Mouse (Mus musculus): Measurements from ENCODE around the gene Mxra7. TPM values are rescaled to one million over a fixed set of nuclear protein-coding genes. Genes with fewer than 3 reads are reported as not detected.

The Mxra7 gene
- not detected in 2 replicates for polyA plus RNA-seq (2012)

DNA sequence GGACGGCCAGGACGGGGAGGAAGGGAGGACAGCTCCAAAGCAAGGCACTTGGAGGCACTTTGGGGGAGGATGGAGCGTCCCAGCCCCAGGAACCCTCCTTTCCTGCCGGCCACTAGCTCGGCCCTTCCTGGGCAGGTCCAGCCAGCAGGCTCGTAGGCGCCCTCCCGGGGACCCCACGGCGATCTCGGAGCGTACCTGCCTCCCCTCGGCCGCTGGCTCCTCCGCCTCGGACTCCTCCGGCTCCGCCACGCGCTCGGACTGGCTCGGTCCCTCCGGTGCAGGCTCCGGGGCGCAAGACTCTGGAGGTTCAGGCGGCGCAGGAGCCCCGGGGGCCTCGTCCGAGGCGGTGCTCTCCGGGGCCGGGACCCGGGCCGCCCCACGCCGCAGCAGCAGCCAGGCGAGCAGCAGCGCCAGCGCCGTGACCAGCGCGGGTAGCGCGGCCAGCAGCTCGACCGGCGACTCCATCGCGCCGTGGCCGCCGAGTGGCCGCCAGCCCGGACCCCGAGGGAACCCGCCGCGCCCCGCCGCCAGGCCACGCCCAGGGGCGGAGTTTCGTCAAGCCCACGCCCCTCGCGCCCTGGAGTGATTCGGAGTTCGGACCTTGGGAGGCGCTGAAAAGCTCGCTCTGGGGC lies at the start of gene Mxra7:
Gene Mxra7, minus strand, starts transcription at position 513 of the 632 bp plus-strand sequence.
- TF ChIP-seq GATA1 (IDR thresholded peaks at IDR 0.05; ENCODE audit: low read length) = no peak

DNA sequence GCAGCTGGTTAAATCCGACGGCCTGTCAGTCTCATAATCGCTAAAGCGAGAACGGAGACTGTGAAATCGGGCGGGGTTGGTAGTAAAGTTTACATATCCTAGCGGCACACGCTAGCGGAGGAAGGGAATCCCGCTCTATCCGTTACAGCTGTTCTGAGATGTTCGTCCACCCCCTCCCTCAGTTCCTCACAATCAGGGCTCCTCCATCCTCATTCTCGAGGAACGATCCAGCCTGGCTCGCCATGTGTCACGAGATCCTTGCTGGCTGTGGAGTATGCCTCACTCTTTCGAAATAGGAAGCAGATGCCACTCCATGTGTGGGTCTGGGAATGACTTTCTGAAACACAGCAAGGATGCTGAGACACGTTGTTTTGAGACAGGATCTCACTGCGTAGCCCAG lies 46.1 kb upstream of the Mxra7 start:
- TF ChIP-seq GATA1 (IDR thresholded peaks at IDR 0.05; ENCODE audit: low read length) = no peak

DNA sequence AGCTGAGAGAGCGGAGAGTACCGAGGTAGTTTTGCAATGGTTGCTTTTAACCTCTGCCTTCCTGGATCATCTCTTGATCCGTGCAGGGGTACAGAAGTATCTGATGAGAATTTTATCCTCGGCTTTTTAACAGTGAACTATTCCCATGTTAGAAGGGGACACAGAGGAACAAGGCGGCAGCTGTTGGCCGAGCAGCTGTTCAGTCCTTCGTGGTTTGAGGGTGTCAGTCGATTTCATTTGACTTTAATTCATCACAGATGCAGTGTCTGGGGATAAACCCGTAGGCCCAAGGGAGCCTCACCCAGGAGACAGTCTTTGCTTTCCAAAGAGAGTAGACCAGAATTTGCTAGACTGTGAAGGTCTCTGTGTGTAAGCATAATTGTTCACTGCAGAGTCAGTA lies 43.7 kb upstream of the Mxra7 start:
- TF ChIP-seq GATA1 (IDR thresholded peaks at IDR 0.05; ENCODE audit: low read length) = no peak

DNA sequence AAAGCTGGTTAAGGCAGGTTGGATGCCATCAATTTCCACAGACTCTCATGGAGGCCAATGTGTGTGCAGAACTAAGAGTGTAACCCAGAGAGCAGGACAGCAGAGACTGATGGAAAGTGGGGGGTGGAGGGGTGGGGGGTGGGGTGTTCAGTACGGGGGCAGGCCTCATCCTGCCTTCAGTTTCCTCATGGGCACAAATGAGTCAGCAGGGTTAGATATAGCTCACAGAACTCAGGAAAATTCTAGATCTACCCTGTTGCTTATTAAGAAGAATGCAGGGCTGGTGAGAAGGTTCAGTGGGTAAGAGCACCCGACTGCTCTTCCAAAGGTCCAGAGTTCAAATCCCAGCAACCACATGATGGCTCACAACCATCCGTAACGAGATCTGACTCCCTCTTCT lies 41.8 kb upstream of the Mxra7 start:
- no peak for TF ChIP-seq GATA1 (IDR thresholded peaks at IDR 0.05; ENCODE audit: low read length)

DNA sequence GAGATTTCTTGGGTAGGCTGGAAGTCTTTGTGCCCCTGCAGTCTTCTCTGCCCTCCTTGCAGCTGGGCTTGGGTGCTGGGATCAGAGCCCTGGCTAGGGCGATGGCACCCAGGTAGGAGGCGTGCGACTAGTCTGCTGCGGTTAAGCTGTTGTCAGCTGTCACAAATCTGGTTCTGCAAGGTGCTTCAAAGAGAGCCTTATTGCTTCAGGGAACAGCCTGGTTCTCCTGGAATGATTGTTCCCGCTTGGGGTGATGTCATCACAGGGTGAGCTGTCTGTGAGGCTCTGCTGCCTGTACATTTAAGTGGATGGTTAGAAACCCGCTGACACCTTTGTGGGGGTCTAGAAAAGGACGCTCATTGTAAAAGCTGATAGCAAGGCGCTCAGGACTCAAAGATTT lies 41.4 kb upstream of the Mxra7 start:
- no peak for TF ChIP-seq GATA1 (IDR thresholded peaks at IDR 0.05; ENCODE audit: low read length)

DNA sequence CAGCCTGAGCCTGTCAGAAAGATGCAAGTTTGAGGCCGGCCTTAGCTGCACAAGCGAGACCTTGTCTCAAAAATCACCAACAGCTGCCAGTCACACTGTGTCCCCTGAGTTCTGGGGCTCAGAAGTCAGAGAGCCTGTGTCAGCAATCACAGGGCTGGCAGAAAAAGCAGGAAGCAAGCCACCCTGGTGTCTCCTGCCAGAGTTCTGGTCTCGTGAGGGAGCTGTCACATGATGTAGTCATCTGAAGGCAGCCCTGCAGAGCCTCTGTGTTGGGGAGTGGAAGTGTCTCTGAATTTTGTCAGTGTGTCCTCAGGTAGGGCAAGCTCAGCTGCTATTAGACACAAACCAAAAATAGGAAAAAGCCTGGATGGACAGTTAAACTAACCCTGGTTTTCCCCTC lies 40.3 kb upstream of the Mxra7 start:
- TF ChIP-seq GATA1 (IDR thresholded peaks at IDR 0.05; ENCODE audit: low read length) = no peak

DNA sequence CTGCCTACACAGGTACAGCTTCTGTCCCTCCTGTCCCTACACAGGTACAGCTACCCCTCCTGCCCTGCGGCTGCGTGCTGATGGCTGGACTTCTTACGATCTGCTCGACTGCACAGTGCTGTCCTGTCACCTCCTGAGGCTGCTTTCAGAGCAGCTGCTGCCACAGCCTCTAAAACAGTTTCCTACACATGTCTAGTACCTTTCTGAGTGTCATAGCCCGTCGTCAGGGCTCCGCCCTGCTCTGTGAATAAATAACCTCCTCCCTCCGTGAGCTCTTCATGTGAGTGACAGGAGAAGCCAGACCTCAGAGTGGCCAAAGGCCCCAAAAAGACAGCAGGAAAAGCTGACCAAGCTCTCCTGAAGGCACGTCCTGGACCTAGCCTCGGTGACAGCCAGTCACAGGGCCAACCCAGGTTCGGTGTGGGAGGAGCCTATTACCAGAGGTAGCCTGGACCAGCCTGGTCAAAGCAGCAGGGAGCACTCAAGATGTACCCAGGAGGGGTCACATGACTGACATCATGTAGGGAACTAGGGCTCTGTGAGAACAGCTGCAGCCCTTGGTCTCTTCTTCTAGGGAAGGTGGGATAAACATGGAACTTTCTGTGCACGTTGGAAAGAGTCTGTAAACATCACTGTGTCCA lies 38.2 kb upstream of the Mxra7 start:
- TF ChIP-seq GATA1 (IDR thresholded peaks at IDR 0.05; ENCODE audit: low read length) = no peak

DNA sequence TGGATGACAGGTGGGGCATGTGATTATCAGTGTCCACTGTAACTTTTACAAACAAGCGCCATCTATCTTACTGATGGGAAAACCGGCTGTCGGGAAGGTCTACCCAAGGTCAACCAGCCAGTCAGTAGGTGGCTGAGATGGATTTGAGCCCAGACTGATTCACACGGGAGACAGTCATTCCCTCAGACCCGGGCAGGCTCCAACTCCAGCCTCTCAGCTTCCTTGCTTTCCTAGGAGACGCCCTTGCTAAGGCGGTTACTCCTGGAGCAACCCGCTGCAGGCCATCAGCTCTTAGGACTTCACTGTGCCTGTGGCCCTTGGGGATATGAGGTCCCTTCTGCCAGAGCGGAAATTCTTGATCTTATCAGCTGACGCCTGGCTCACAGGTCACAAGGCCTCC lies 36.6 kb upstream of the Mxra7 start:
- TF ChIP-seq GATA1 (IDR thresholded peaks at IDR 0.05; ENCODE audit: low read length) = no peak

DNA sequence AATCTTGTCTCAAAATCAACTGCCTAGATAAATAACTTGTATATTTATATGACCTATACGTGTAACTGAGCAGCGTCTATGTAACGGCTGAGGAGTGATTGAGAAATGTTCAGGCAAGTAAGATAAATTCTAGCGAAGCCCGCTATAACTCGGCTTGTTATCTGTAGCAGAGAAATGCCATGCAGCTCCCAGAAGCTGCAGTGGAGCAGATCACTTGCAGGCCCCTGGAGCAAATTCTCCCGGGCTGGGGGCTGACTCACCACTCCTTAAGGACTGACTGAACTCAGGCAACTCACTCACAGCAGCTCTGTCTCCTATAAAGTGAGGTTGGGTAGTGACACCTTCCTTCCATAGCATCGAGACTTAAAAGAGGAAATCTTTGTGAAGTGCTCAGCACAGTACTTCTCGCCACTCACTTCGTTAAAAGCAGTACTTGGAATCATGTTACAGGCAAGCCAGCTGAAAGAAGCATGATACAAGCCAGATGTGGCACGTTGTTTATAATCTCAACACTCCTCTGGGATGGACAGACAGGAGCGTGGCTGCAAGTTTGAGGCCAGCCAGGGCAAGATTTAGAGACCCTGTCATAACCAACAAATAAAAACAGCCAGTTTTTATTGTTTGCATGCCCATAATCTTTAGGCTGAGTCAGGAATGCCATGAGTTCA lies 29.5 kb upstream of the Mxra7 start:
- no peak for TF ChIP-seq GATA1 (IDR thresholded peaks at IDR 0.05; ENCODE audit: low read length)

DNA sequence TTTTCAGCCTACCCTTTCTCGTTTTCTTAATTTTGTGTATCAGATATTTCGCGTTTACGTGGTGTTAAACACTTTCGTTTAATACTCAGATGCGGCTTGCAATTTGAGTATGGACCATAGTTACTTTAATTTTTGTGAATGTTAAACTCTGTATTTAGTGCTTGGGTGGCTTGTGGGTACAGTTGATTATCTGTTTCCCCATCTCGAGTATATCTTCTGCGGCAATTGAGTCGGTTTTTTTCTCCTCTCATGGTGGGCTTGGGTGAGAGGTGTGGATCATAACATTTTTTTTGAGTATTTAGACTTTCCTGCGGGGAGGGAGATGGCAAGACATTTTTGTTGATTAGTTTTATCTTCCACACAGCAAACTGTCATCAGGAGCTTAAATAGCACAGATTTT lies 26.4 kb upstream of the Mxra7 start:
- no peak for TF ChIP-seq GATA1 (IDR thresholded peaks at IDR 0.05; ENCODE audit: low read length)

DNA sequence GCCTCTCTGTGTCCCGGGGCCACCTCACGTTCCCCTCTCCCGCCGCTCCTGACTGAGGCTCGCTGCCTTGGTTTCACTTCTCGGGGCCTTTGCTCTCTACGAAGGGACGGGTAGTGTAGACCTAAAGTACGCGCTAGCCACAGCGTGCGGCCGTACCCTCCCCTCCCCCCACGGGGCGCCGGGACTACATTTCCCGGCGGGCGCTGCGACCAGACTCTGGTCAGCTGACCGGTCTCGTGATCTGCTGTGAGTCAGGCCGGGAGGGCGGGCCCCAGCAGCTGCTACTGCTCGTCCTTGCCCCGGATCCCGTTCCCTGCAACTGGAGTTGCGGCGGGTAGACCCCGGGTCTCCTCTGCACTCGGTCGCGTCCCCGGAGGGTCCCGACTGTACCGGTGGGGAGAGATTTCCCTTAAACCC lies 25.7 kb upstream of the Mxra7 start:
- no peak for TF ChIP-seq GATA1 (IDR thresholded peaks at IDR 0.05; ENCODE audit: low read length)

DNA sequence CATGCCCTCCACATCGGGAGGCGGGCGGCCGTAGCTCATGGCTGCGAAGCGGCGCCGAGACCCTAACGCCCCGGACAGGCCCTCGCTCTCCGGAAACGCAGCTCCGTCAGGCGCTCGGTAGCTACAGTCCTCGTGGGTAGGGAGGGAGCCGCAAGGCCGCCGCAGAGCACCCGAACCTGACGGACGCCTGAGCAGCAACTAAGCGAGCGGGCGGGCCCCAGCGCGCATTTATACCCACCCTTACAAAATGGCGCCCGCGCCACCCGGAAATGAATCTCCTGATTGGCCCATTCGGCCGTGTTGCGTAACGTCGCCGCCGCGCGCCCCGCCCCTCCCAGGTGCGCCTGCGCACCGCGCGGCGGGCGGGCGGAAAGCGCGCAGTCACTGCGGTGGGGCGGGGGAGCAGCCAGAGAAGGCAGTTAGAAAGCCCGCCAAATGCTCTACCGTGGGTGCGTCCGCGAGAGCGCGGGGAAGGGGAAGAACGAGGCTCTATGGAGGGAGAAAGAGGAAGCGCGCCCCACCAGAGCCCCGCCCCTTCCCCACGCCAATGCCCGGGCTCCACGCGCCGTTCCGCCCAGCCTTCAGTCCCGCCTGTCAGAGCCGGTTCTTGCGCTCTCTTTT lies 25.2 kb upstream of the Mxra7 start, which contains the start of gene Srsf2:
Gene Srsf2, minus strand, starts transcription at position 204 of the 621 bp plus-strand sequence.
- no peak for TF ChIP-seq GATA1 (IDR thresholded peaks at IDR 0.05; ENCODE audit: low read length)

DNA sequence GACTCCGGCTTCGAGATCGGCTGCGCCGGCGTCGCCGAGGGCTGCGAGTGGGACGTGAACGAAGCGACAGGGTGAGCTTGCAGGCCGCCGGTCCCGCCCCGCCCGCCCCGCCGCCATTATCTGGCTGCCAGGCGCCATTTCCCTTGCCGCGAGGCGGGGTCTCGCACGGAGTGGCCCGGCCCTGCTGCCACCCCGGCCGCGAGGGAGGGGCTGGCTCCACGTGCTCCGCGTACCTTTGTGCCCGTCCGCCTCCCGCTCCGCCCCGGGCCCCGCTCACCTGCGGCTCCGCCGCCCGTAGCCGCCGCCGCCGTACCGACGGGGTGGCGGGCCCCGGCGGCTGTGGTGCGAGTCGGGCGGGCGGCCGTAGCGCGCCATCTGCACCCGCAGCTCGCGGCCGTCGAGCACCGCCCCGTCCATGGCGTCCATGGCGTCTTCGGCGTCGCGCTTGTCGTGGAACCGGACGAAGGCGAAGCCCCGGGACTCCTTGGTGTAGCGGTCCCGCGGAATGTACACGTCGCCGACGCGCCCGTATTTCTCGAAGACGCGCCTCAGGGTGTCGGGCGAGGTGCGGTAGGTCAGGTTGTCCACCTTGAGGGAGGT lies 24.5 kb upstream of the Mxra7 start, which contains the start of gene Mfsd11:
Gene Mfsd11, plus strand, starts transcription at position 150 of the 600 bp plus-strand sequence.
- no peak for TF ChIP-seq GATA1 (IDR thresholded peaks at IDR 0.05; ENCODE audit: low read length)

DNA sequence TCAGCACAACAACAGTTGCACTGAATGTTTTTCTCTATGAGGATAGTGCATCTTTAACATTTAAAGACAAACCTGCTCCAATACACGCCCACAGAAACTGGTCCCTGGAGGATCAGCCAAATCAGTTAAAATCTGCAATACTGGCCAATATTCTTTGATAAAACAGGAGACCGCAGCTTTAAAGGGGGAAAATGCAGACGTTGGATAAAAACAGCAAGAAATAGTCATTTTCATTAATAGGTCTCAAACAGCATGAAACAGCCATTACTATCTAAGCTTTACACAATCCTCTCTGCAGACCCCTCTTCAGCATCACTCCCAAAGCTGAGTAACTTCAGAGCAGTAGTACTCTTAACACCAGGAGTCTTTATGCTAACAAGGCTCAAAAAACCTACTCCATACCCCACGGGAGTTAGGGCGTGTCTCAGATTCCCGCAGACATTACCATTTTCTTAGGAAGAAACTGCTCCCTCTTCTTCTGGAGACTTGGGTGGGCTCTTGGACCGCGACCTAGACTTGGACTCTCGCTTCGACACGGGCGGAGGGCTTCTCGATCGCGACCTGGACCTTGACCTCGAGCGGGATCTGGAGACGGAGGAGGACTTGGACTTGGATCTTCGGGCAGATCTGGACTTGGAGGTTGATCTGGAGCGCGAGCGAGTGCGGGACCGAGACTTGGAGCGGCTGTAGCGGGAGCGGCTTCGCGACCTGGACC lies 23.9 kb upstream of the Mxra7 start:
- no peak for TF ChIP-seq GATA1 (IDR thresholded peaks at IDR 0.05; ENCODE audit: low read length)

DNA sequence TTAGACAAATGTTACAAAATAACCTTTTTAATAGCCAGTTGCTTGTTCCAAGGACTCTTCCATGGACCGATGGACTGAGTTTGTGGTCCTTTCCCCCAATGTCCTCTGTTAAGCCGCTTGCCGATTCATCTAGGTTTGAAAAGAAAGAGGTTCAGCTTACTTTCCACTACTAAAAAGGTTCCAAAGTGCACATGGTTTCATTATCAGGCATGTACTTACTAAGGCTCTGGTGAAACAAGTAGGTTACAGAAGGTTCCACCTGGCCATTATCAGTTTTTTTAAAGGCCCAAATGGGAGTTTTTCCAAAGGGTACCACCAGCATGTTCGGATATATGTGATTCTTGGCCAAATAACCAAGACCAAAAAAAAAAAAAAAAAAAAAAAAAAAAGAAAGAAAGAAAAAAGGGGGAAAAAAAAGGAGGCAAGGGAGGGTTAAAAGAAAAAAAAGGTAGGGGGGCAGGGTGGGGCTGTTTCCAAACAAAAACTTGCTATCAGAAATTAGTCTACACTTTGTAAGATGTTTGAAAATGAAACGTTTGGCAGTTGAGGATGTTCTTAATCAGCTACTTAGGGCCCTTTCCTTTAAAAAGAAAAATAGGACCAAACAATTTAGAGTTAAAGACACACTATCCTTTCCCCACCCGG lies 23.1 kb upstream of the Mxra7 start:
- TF ChIP-seq GATA1 (IDR thresholded peaks at IDR 0.05; ENCODE audit: low read length) = no peak

Measured in G1E-ER4 (cell line).